Mouse (Mus musculus): ENCODE results near the gene Gpr4.

The Gpr4 gene

GRCm38 (mm10) chr7:19265928-19266822 lies 53.8 kb downstream of the Gpr4 start:
- DNase-seq: peak; percentile 46

- no peak for DNase-seq
These were observed 54.7 kb downstream of the Gpr4 start for GRCm38 (mm10) chr7:19267051-19267450.

DNA sequence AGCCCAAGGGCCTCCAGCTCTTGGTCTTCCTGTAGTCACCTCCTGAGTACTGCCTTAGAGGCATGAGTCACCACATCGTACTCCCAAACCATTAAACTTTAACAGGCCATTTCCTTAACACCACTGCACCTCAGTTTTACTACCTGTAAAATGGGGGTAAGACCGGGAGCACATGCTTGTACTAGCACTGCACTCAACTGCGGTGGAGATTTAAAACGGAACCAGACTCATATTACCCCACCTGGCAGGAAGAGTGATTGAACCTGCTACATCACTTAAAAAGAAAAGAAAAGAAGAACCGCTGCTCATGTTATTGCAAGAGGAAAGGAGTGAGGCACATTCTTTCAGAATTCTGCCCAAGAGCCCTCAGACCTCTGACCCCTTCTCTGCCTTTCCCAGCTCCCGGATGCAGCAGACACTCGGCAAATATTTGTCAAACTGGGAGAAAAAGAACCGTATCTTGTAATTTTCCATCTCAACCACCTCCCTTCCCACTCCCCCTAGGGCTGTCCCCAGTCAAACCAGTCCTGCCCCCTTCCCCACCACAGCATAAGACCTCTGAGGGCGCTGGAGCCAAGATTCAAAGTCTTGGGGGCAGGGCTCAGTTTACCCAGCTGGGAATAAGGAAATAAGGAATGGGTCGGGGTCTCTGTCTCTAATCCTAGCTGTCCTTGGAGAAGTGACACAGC lies 56.8 kb downstream of the Gpr4 start:
- DNase-seq: peak; percentile 48

DNA sequence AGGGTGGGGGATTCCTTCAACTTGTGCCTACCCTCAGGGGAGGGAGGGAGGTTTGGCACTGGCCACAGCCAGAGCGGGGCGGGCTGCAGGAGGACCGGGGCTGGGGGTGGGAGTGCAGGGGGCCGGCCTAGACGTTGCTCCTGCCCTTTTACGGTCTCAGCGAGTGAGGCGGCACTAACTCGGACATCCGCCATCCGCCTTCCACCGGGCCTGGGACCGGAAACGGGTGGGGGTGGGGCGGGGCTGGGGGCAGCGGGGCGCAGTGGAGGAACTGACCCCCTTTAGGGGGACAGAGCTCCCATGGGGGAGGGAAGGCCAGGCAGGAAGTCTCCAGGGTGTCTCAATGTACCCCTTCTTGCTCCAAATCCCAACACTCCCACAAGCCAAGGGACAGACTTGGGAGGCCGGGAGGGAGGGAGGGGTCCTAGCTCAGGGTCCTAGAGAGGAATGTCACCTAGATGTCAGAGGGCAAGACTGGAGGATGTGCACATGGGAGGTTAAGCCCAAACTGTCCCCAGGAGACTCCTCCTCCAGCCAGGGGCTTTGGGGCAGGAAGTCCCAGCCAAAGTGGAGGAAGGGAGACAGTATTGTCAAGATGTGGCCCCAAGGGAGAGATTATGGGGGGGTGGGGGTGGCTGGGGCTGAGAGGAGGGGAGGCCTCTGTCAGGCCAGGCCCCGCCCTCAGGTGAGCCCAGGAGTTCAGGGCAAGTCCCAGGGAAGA lies 57.5 kb downstream of the Gpr4 start:
- DNase-seq: peak; percentile 64

DNA sequence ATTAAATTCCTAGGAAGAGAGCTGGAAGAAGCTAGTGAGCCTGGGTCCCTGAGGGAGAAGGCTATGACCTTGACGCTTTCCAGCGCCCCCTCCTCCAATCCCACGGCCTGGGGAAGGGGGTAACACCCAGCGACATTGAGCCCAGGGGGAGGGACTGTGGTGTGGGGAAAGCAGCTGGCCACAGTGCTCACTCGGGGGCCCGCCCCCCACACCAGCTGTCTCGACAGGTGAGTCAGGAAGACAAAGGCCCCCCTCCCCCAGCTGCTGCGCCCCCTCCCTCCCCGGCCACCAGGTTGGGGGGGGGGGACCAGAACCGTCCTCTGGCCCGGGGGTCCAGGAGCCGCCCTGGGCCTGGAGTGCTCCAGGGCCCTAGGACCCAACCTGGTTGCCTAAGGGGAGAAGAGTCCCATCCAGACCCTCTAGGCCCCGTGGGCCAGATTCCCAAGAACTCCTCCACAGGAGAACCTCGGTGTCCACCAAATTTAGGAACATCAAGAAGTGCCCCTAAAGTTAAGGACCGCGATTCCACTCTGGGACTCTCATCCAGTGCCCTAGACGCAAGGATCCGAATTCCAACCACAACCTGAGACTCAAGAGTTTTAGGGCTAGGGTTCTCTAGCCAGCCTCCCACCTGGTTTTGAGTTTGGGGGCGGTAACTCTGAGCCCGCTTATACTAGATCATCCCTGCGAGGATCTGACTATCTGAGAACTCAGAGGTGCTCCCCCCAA lies 58.3 kb downstream of the Gpr4 start:
- DNase-seq: no peak

- DNase-seq: peak; percentile 91
These were observed 59.2 kb downstream of the Gpr4 start, which contains the start of gene Vasp for GRCm38 (mm10) chr7:19271238-19272172. Vasp (minus strand) TSS chr7:19271817.

DNA sequence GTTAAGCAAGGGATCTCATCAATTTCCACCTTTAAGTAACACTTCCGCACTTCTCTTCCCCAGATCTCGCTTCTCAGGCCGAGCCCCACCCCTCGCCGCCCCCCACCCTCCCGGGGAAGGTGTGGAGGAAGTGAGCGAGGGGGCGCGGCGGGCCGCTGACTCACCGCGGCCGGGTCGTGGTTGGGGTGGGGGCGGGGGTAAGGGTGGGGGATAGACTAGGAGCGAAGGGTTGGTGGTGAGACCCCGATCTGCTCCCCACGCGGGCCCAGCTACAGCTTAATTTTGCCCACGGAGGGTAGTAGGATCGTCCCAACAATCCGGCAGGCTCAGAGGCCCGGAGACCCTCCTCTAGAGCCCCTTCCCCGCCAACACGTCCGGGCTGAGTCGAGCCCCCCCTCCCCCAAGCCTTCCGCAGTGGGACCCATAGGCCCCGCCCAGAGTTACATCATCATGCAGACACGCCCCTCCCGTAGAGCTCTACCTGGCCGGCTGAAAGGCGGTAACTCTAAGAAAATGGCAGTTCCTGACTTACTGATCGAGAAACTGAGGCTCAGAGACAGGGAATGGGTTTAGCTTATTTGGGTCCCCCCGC lies 59.9 kb downstream of the Gpr4 start:
- DNase-seq: peak; percentile 87

Measured in kidney, adult 9 months (tissue).